Mouse (Mus musculus) midbrain, embryonic 13.5 days (tissue): ENCODE measurements around the gene Filip1l. TPM values are rescaled to one million over a fixed set of nuclear protein-coding genes. Genes with fewer than 3 reads are reported as not detected.

Experiments used
- ATAC-seq: fragments of 200-750 bp; cut with Nextera tagmentation; 2 replicates; pipeline ENCODE4 v1.8.0; 2017; ENCODE audit warnings: mild to moderate bottlenecking, moderate TSS enrichment, moderate library complexity
- H3K27ac ChIP-seq: fragments of 300-500 bp; sonication (generic); 2 replicates; pipeline ENCODE4 v1.5.1; 2015; ENCODE audit warnings: inconsistent platforms, mild to moderate bottlenecking, moderate library complexity
- H3K27me3 ChIP-seq: fragments of 300-500 bp; sonication (generic); 2 replicates; pipeline ENCODE4 v1.6.1; 2015; ENCODE audit warnings: mild to moderate bottlenecking, inconsistent platforms
- H3K36me3 ChIP-seq: fragments of 300-500 bp; sonication (generic); 2 replicates; pipeline ENCODE4 v1.6.1; 2015; ENCODE audit warnings: mild to moderate bottlenecking, inconsistent platforms
- H3K4me1 ChIP-seq: fragments of 300-500 bp; sonication (generic); replicated peaks from 2 replicates; pipeline ENCODE4 v1.6.1; 2015; ENCODE audit warnings: inconsistent platforms
- H3K4me2 ChIP-seq: fragments of 300-500 bp; sonication (generic); replicated peaks from 2 replicates; pipeline ENCODE4 v1.6.1; 2015; ENCODE audit warnings: moderate library complexity, mild to moderate bottlenecking, inconsistent platforms
- H3K4me3 ChIP-seq: fragments of 300-500 bp; sonication (generic); replicated peaks from 2 replicates; pipeline ENCODE4 v1.5.1; 2015; ENCODE audit warnings: mild to moderate bottlenecking, inconsistent platforms
- H3K9ac ChIP-seq: fragments of 300-500 bp; sonication (generic); replicated peaks from 2 replicates; pipeline ENCODE4 v1.6.1; 2015; ENCODE audit warnings: mild to moderate bottlenecking, inconsistent platforms
- H3K9me3 ChIP-seq: fragments of 300-500 bp; sonication (generic); 2 replicates; pipeline ENCODE4 v1.6.1; 2016; ENCODE audit warnings: mild to moderate bottlenecking, inconsistent platforms
- WGBS: fragments of 180-500 bp; shearing (Covaris S2); methylation state at CpG from one replicate; pipeline ENCODE4 v1.1.7; 2015; 5-methylcytosine and 5-hydroxymethylcytosine counted together
- polyA plus RNA-seq: library from polyadenylated mRNA; unstranded; fragments of >200 nt; fragmentation: Nextera tagmentation; extraction: Ambion mirVana; gene quantifications from 2 replicates; pipeline ENCODE4 v1.2.1, GENCODE M21; 2015

Filip1l gene
- polyA plus RNA-seq, 1 experiment from 2014 or later: 2.9 TPM

GRCm38 (mm10) chr16:57611768-57612167 is 258.9 kb downstream of the Filip1l start:
- H3K4me3 ChIP-seq: no peak overlapping the region
- peaks cover 4% of the 10 kb centered on the region for H3K4me1 ChIP-seq
- WGBS: 9% methylated on average over 1 of the region's 1 CpGs
- no peak overlapping the region for H3K9ac ChIP-seq
- ATAC-seq: no peak
- H3K4me2 ChIP-seq: no peak overlapping the region
- no peaks in the 10 kb centered on the region for H3K9me3 ChIP-seq
- H3K27ac ChIP-seq: no peak overlapping the region
- H3K36me3 ChIP-seq: no peaks in the 10 kb centered on the region
- H3K27me3 ChIP-seq: no peaks in the 10 kb centered on the region

Other genes with a start within 250 kb of the Filip1l start
- 52.4 and 54.4 TPM in 2 replicates for gene Tomm70a, start 231.4 kb upstream of the Filip1l start, polyA plus RNA-seq
- 41.3 and 41.6 TPM in 2 replicates for gene Nit2, start 185.8 kb upstream of the Filip1l start, polyA plus RNA-seq
- gene Tbc1d23, start 121.6 kb upstream of the Filip1l start, polyA plus RNA-seq: 32.3 and 33.2 TPM in 2 replicates
- 0.24 and 0.45 TPM in 2 replicates for gene Tmem30c, start 60.2 kb upstream of the Filip1l start, polyA plus RNA-seq